Comparison of ENCODE assay signal across 24 mouse cellular contexts in the genomic region with DNA sequence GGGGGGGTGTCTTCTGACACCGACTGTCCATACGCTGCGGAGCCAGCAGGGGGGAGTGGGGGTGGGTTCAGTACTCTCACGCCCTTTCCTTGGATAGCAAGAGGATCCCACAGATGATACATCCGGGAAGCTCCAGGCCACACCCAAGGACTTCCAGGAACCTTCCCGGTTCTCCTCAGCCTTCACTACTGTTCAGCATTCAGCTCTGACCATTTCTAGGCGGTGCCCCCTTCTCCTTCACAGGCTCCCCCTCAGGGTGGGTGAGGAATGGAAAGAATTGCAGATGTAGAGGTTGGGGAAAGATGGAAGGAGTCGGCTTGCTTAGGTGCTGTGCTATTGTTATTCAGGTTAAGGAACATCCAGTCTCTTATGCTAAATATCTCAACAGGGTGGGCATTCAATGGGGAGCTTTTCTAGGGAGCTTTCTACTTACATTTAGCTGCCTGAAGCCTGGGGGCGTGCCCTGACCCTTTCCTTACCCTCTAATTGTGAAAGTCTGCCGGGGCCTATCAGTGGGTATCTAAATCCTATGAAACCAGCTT.
"Had no signal": no experiment of that assay in that cellular context is flagged by ENCODE, and none has a peak within 500 bp of the region (broad histone marks: within the 10 kb centered on the region; RNA-seq: fewer than 3 reads in every experiment).

No protein-coding gene starts in this region.

- H3K4me2 ChIP-seq: limb, embryonic 12.5 days; limb, embryonic 15.5 days; liver, embryonic 11.5 days; lung, embryonic 14.5 days; neural tube, embryonic 12.5 days; neural tube, embryonic 15.5 days had no signal

- DNase-seq: kidney, adult 8-10 months; kidney, postnatal 36 days; left cerebral cortex, postnatal 4 days; liver, postnatal 0 days; lung, embryonic 14.5 days; lung, postnatal 36 days; midbrain, embryonic 14.5 days; right cerebral cortex, adult 18-20 months; right cerebral cortex, postnatal 14 days; right cerebral cortex, postnatal 4 days; thymus, adult 2 months; thymus, postnatal 14 days; thymus, postnatal 4 days had no signal

- H3K9ac ChIP-seq: limb, embryonic 12.5 days; limb, embryonic 15.5 days; liver, embryonic 14.5 days; liver, postnatal 0 days; lung, embryonic 14.5 days; neural tube, embryonic 12.5 days; neural tube, embryonic 15.5 days had no signal

- H3K4me1 ChIP-seq: megakaryocyte, embryonic 14.5 days had no signal

- H3K36me3 ChIP-seq: limb, embryonic 12.5 days; limb, embryonic 15.5 days; midbrain, embryonic 10.5 days; neural tube, embryonic 12.5 days; neural tube, embryonic 15.5 days had no signal

- H3K27ac ChIP-seq: kidney, postnatal 0 days; limb, embryonic 12.5 days; limb, embryonic 15.5 days; liver, embryonic 14.5 days; midbrain, embryonic 10.5 days; neural tube, embryonic 12.5 days; neural tube, embryonic 15.5 days; stomach, postnatal 0 days had no signal

- H3K4me3 ChIP-seq: limb, embryonic 12.5 days; limb, embryonic 15.5 days; megakaryocyte, embryonic 14.5 days; midbrain, embryonic 10.5 days; neural tube, embryonic 12.5 days; neural tube, embryonic 15.5 days had no signal

- H3K9me3 ChIP-seq: limb, embryonic 12.5 days; limb, embryonic 15.5 days; megakaryocyte, embryonic 14.5 days; midbrain, embryonic 10.5 days; neural tube, embryonic 12.5 days; neural tube, embryonic 15.5 days had no signal

- ATAC-seq: liver, postnatal 0 days; lung, postnatal 0 days had no signal
